Mouse (Mus musculus) megakaryocyte, embryonic 14.5 days (primary cell): Measurements from ENCODE around the gene Alg9. TPM values are rescaled to one million over a fixed set of nuclear protein-coding genes. Genes with fewer than 3 reads are reported as not detected.

ENCODE experiments used
- H3K27me3 ChIP-seq: replicated peaks from 2 replicates; pipeline ENCODE3; 2012; ENCODE audit warnings: inconsistent platforms
- H3K36me3 ChIP-seq: replicated peaks from 2 replicates; pipeline ENCODE3; 2012; ENCODE audit warnings: low read length, inconsistent platforms, mixed read lengths
- H3K4me1 ChIP-seq: 2 replicates; pipeline ENCODE4 v1.6.1; 2012; ENCODE audit warnings: inconsistent platforms
- H3K4me3 ChIP-seq: replicated peaks from 2 replicates; pipeline ENCODE3; 2012; ENCODE audit warnings: moderate library complexity, mild to moderate bottlenecking, inconsistent platforms
- H3K9me3 ChIP-seq: 2 replicates; pipeline ENCODE4 v1.6.1; 2012; ENCODE audit warnings: inconsistent platforms
- FLI1 ChIP-seq: IDR thresholded peaks from 2 replicates; pipeline ENCODE4 v1.6.1; 2012; ENCODE audit warnings: low read length, inconsistent platforms, mixed read lengths
- GATA1 ChIP-seq: IDR thresholded peaks from 3 replicates; pipeline ENCODE4 v1.6.1; 2012; ENCODE audit warnings: mixed read lengths, low read length, inconsistent platforms, borderline replicate concordance
- polyA plus RNA-seq: library from polyadenylated mRNA; stranded (reverse); fragments of >175 nt; gene quantifications from 2 replicates; pipeline ENCODE4 v1.2.3, GENCODE M21; 2012; ENCODE audit warnings: low replicate concordance; ENCODE audit not compliant: insufficient read depth

Gene Alg9
- polyA plus RNA-seq, 1 experiment, result 9.5 TPM

DNA sequence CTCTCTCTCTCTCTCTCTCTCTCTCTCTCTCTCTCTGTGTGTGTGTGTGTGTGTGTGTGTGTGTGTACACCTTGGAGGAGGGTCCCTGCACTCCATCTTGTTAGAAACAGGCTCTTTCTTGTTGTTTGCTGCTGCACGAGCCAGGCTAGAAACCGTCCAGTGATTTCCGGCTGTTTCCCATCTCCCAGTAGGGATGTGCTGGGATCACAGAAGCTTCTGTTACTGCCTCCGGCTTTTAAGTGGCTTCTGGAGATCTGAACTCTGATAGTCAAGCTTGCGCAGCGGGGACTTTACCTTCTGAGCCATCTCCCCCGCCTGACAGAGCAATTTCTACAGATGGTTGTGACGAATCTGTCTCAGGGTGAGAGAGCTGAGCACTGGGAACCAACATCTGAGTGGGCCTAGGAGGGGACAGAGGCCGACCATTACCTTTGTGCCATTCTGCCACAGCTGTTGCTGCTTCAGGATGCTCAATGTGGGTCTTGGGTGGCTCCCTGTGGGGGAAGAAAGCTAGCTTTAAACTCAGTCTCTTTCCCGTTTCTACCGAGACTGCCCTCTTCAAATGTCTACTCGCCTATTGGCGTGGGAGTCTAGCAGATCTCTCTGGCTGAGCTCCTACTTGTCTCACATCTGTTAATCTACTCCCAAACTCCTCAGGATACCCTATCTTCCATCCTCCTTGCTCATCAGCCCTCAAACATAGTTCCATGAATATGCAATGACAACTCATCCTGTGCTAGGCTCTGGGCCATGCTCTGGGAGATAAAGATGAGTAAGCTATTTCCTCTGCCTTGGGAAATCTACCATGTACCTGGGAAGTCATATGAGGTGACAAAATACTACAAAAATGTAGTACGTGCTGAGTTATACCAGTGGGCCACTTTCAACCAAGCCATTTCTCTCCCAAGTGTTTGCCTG, 33.7 kb upstream of the Alg9 start:
- TF ChIP-seq FLI1 (no peak), GATA1 (no peak)
- Histone ChIP-seq H3K27me3 (peaks cover 21% of the 10 kb centered on the region), H3K36me3 (no peaks in the 10 kb centered on the region), H3K9me3 (no peaks in the 10 kb centered on the region), H3K4me1 (peaks cover 33% of the 10 kb centered on the region), H3K4me3 (no peak overlapping the region)

DNA sequence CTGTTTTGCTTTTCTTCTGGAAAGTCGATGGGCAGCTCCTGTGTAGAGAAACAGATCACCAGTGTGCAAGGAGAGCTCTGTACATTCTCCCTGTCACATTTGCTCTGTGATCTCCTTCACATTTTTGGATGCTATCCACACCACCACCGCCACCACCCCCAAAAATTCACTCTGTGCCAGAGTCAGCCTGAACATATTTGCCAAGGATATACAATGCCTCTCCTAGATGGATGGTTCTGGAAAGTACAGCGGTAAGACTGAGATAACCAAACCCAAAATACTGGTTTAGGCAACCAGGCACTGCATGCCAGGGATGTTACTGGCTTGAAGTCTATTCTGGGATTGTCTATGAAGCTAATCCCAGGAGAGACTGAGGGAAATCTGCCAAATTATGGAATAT, 32.6 kb upstream of the Alg9 start:
- no peaks in the 10 kb centered on the region for H3K36me3 ChIP-seq
- TF ChIP-seq FLI1, result no peak
- no peak for TF ChIP-seq GATA1
- H3K27me3 ChIP-seq, result peaks cover 21% of the 10 kb centered on the region
- H3K4me1 ChIP-seq, result peaks cover 37% of the 10 kb centered on the region
- no peaks in the 10 kb centered on the region for H3K9me3 ChIP-seq
- H3K4me3 ChIP-seq, result no peak overlapping the region

DNA sequence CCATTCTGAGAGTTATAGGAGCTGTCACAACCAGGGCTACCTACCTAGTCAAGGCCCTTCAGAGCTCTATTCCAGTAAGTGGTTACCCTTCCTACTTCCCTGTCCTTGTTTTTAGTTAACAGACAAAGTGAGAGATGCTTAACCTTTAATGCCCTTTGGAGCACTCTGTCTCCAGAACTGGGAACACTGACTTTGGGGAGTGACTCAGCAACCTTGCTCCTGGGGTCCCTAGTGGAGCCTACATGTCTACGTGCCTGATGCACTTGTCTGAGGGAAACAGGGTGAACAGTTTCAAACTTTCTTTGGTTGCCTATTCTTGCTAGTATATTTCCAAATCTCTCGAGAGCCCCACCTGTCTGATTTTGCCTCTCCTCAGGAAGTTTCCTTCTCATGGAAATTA, 32.1 kb upstream of the Alg9 start:
- peaks cover 18% of the 10 kb centered on the region for H3K27me3 ChIP-seq
- no peaks in the 10 kb centered on the region for H3K9me3 ChIP-seq
- no peaks in the 10 kb centered on the region for H3K36me3 ChIP-seq
- H3K4me3 ChIP-seq, result no peak overlapping the region
- H3K4me1 ChIP-seq, result peaks cover 37% of the 10 kb centered on the region
- TF ChIP-seq GATA1 (no peak), FLI1 (no peak)

DNA sequence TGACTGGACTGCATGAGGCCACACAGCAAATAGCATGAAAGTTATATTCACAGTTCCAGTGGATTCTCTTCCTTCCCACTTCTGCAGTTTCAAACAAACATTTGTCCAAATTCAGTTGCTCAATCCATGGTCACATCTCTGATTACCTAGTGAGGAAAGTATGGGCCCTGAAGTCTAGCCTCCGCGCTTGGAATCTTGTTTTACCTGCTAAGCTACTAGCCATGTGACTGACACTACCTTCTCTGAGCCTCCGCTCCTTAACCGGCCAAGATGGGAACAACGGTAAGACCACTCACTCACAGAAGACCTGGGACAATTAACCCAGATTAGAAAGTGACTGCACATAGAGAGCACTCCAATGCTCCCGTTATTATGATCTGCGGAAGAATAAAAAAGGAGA, 29.0 kb upstream of the Alg9 start:
- no peak for TF ChIP-seq FLI1
- no peak for TF ChIP-seq GATA1
- H3K9me3 ChIP-seq, result no peaks in the 10 kb centered on the region
- no peaks in the 10 kb centered on the region for H3K36me3 ChIP-seq
- H3K4me3 ChIP-seq, result peak overlapping the region; percentile 82
- peaks cover 22% of the 10 kb centered on the region for H3K4me1 ChIP-seq
- peaks cover 5% of the 10 kb centered on the region for H3K27me3 ChIP-seq

DNA sequence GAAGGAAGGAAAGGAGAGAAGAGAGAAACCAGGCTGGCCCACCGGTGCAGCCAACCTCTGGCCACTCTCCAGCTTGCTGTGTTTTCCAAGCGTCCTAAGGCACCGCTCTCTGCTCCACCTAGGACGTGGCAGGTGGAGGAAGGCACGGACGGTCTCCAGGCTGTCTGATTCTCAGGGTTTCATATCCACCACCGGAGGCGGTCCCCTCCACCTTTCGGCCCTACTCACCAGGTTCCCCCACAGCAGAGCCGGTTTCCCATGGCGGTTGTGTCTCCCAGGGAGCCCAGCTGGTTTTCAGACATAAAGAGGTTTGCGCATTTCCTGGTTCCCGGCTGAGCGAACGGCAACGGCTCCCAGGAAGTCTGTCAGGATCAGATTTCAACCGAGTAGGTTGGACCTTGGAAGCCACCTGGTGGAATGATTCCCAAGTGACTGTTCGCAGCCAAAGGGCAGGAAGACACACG, 28.6 kb upstream of the Alg9 start, which contains the start of gene 2310030G06Rik:
Gene 2310030G06Rik, minus strand, starts transcription at position 323 of the 464 bp plus-strand sequence.
- Histone ChIP-seq H3K36me3 (no peaks in the 10 kb centered on the region), H3K9me3 (no peaks in the 10 kb centered on the region), H3K4me3 (peak within 1 kb of the TSS; percentile 82), H3K27me3 (peaks cover 9% of the 10 kb centered on the region), H3K4me1 (peaks cover 19% of the 10 kb centered on the region)
- TF ChIP-seq FLI1 (no peak), GATA1 (no peak)

DNA sequence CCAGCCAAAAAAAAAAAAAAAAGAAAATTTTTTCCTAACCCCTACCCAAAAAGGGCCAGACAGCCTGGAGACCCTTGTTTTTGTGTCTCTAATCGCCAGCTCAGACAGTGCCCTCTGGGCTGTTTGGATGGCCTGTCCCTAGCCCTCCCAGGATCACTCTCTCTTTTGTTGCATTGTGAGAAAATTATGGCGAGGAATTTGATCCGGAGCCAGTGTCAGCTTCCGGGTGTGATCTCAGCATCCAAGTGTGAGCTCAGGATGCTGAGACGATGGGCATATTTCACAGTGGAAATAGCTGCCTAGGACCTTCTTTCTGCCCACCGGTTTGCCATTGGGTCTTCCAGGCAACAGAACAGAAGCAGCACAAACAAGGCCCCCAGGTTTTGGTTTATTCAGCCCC, 24.1 kb upstream of the Alg9 start:
- peaks cover 38% of the 10 kb centered on the region for H3K27me3 ChIP-seq
- peaks cover 15% of the 10 kb centered on the region for H3K4me1 ChIP-seq
- H3K9me3 ChIP-seq, result no peaks in the 10 kb centered on the region

DNA sequence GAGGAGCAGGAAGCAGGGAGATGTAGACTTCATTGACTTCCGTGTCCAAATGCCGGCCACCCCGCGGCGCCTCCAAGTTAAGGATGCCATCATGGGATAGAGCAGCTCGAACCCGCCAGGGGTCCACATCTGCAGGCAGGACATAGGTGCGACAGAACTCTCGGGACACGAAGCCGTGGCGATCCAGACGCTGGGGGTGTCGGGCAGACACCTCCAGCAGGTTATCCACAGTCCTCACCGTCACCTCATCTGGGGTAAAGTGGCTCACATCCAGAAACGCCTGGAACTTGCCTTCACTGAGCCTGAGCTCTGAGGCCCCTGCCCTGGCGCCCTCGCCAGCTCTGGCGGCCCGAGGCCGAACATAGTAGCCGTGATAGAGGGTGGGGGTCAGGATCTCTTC, 23.5 kb upstream of the Alg9 start, which contains the start of gene Cryab:
Gene Cryab, plus strand, starts transcription at position 3 of the 400 bp plus-strand sequence.
- H3K4me3 ChIP-seq, result no peak within 1 kb of the TSS
- no peaks in the 10 kb centered on the region for H3K36me3 ChIP-seq
- TF ChIP-seq GATA1 (no peak), FLI1 (no peak)
- peaks cover 9% of the 10 kb centered on the region for H3K4me1 ChIP-seq
- peaks cover 36% of the 10 kb centered on the region for H3K27me3 ChIP-seq
- no peaks in the 10 kb centered on the region for H3K9me3 ChIP-seq

More for the DNA sequence above, 24.1 kb upstream of the Alg9 start:
- Histone ChIP-seq H3K4me3 (no peak overlapping the region), H3K36me3 (no peaks in the 10 kb centered on the region)
- no peak for TF ChIP-seq FLI1
- TF ChIP-seq GATA1, result no peak

DNA sequence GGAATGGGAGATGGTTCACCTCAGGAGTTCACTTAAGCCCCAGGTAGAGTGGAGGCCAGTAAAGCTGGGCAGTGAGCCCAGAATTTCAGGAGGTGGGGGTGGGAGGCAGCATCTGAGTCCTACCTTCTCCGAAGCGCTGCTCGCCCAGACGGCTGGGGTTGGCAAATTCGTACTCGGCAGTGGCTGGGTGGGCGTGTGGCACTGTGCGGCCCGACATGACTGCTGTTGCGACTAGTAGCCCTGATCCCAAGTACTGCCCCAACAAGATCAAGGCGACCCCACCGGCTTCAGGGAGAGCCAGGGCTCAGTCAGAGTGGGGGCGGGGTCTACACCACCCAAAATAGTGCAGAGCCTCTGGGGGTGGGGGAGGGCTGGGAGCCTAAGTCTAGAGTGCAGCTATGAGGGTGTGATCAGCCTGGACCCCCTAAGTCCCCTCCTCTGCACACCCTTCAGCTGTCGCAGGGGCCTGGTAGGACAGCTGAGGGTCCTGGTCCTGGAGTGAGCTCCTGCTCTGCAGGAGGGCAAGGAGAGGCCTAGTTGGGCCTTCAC, 22.7 kb upstream of the Alg9 start, which contains the start of gene Hspb2:
Gene Hspb2, minus strand, starts transcription at position 301 of the 549 bp plus-strand sequence.
- no peak for TF ChIP-seq FLI1
- no peak for TF ChIP-seq GATA1
- Histone ChIP-seq H3K9me3 (no peaks in the 10 kb centered on the region), H3K4me3 (no peak within 1 kb of the TSS), H3K4me1 (peaks cover 8% of the 10 kb centered on the region; the same call in 1 of the 2 replicates), H3K36me3 (no peaks in the 10 kb centered on the region), H3K27me3 (peaks cover 35% of the 10 kb centered on the region)

DNA sequence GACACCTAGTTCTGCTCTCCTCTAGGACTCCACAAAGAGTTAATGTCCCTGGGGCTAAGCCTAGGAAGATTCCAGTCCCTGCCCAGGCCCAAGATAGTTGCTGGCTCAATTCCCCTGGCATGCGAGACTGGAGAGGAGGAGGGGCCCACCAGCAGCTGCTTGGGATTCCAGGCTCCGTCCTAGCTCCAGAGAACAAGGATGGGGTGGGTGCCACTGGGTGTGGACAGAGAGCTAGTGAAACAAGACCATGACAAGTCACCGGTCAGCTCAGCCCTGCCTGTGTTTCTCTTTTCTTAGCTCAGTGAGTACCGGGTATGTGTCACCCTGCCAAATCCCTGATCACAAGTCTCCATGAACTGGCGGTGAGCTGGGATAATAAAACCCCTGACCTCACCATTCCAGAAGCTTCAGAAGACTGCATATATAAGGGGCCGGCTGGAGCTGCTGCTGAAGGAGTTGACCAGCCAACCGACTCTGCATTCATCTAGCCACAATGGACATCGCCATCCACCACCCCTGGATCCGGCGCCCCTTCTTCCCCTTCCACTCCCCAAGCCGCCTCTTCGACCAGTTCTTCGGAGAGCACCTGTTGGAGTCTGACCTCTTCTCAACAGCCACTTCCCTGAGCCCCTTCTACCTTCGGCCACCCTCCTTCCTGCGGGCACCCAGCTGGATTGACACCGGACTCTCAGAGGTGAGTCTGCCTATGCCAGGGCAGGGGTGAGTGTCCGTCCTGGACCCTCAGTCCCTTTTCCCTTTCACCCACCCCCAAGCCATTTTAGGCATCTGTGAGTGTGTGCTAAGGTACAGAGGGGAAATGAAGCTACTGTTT, 21.8 kb upstream of the Alg9 start:
- Histone ChIP-seq H3K4me1 (peaks cover 8% of the 10 kb centered on the region; the same call in 1 of the 2 replicates), H3K27me3 (peaks cover 37% of the 10 kb centered on the region), H3K9me3 (no peaks in the 10 kb centered on the region), H3K4me3 (no peak overlapping the region), H3K36me3 (no peaks in the 10 kb centered on the region)
- TF ChIP-seq FLI1 (no peak), GATA1 (no peak)
